Mouse (Mus musculus): ENCODE results near the gene Olfr1229. TPM values are rescaled to one million over a fixed set of nuclear protein-coding genes. Genes with fewer than 3 reads are reported as not detected.

The Olfr1229 gene
- total RNA-seq (2023), result not detected

DNA sequence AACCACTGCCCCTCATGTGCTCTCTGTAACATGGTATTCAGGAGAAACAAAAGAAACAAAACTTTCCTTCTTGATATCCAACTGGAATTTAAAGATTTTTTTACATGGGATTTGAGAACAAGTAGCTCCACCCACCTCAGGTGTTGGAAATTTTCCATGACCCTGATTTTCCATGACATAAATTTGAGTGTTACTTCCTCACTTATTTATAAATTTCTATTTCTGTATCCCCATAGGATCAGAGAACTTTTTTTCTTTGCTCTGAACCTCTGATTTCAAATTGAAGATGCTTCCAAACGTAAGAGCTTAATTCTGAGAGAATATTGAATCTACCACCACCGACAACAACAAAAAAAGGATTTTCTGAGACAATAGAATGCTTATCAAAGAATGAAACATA lies at the start of gene Olfr1229:
Gene Olfr1229, minus strand, starts transcription at position 101 of the 400 bp plus-strand sequence.

DNA sequence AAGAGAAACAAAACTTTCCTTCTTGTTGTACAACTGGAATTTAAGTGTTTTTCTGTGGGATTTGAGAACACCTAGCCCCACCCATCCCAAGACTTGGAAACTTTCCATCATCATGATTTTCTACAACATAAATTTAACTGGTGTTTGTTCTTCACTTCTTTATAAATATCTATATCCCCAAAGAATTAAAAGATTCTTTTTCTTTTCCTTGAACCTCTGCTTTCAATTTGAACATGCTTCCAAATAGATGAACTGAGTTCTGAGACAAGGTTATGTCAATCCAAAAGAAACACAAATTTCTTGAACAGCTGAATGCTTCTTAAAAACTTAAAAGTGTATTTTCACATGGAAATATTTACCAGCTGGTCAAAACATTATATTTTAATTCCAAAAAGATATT lies 41.8 kb upstream of the Olfr1229 start, which contains the start of gene Olfr1232:
Gene Olfr1232, minus strand, starts transcription at position 101 of the 400 bp plus-strand sequence.

DNA sequence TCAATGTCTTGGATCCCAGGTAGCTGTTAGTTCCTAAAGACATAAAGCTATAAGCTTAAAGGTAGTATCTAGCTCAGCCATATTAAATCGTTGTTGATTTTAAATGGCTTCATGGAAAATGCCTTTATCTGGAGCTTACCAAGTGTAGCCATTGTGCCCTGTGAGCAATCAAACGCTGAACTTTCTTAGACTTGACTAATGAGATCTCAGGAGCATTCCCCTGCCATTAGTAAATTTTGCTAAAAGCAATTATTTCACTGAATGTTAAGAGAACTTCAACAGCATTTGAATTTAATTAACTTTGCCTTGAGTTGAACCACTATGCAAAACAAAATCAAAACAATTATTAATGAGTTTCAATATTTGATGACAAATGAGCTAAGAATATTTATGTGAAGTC lies 19.2 kb upstream of the Olfr1229 start, which contains the start of gene Olfr1231:
Gene Olfr1231, minus strand, starts transcription at position 101 of the 400 bp plus-strand sequence.

DNA sequence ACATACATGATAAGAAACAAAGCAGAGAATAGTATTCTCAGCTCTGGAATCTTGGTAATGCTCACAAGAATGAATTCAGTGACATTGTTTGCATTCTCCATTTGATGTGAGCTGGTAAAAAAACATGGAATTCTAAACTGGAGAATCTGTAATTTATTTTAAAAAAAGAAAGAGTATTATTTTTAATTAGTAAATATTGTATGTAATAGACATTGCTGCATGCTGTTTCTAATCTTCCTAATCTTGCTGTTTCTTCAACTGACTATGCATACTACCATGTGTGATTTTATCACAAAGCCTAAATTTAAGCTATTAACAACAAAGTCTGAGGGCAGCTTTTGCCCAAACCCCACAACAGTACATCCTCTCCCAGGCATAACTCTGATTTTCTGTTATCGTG lies 9.4 kb upstream of the Olfr1229 start, which contains the start of gene Olfr1230:
Gene Olfr1230, minus strand, starts transcription at position 101 of the 400 bp plus-strand sequence.

DNA sequence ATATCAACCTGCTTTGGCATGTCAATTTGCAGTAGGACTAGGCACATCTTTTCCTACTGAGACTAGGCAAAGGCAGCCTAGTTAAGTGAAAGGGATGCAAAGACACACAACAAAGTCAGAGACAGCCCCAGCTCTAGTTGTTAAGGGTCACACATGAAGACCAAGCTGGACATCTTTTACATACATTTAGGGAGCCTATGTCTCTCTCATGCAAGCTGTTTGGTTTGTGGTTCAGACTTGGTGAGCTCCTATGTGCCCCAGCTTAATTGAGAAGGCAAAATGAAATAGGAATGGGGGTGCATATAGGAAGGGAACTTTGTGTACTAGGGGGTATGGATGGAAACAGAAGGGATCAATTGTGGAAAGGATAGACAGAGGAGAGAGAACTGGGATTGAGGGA lies 33.9 kb downstream of the Olfr1229 start, which contains the start of gene Olfr1228:
Gene Olfr1228, minus strand, starts transcription at position 101 of the 400 bp plus-strand sequence.

Other genes with a start within 250 kb of the Olfr1229 start
- not detected for gene Olfr1218, start 226.8 kb downstream of the Olfr1229 start, total RNA-seq (2023)
- not detected for gene Olfr1219, start 204.5 kb downstream of the Olfr1229 start, total RNA-seq (2023)
- not detected for gene Olfr1220, start 181.2 kb downstream of the Olfr1229 start, total RNA-seq (2023)
- gene Olfr1221, start 170.7 kb downstream of the Olfr1229 start, total RNA-seq (2023), result not detected
- gene Olfr1222, start 155.0 kb downstream of the Olfr1229 start, total RNA-seq (2023), result not detected
- not detected for gene Olfr1223, start 136.5 kb downstream of the Olfr1229 start, total RNA-seq (2023)
- not detected for gene Olfr1224-ps1, start 123.9 kb downstream of the Olfr1229 start, total RNA-seq (2023)
- not detected for gene Olfr1225, start 113.3 kb downstream of the Olfr1229 start, total RNA-seq (2023)
- not detected for gene Olfr1226, start 88.0 kb downstream of the Olfr1229 start, total RNA-seq (2023)
- not detected for gene Olfr1228, start 34.0 kb downstream of the Olfr1229 start, total RNA-seq (2023)
- gene Olfr1230, start 9.3 kb upstream of the Olfr1229 start, total RNA-seq (2023), result not detected
- not detected for gene Olfr1231, start 19.1 kb upstream of the Olfr1229 start, total RNA-seq (2023)
- gene Olfr1232, start 41.7 kb upstream of the Olfr1229 start, total RNA-seq (2023), result not detected
- not detected for gene Olfr1233, start 54.4 kb upstream of the Olfr1229 start, total RNA-seq (2023)
- not detected for gene Olfr1234, start 76.9 kb upstream of the Olfr1229 start, total RNA-seq (2023)
- gene Olfr1238, start 121.7 kb upstream of the Olfr1229 start, total RNA-seq (2023), result not detected
- gene Olfr1239, start 132.4 kb upstream of the Olfr1229 start, total RNA-seq (2023), result not detected
- gene Olfr1240, start 155.0 kb upstream of the Olfr1229 start, total RNA-seq (2023), result not detected
- gene Olfr1241, start 199.1 kb upstream of the Olfr1229 start, total RNA-seq (2023), result not detected
- not detected for gene Olfr1242, start 210.3 kb upstream of the Olfr1229 start, total RNA-seq (2023)
- not detected for gene Olfr1243, start 243.5 kb upstream of the Olfr1229 start, total RNA-seq (2023)

Data from CD4-positive naive resting alpha-beta T cell, adult 57 days (primary cell).